In genomic region chr4:83580157-83580556, GRCm38 (mm10) we compare ENCODE assay signal across 13 mouse cellular contexts. TPM values are rescaled to one million over a fixed set of nuclear protein-coding genes. Genes with fewer than 3 reads are reported as not detected.
DNase-seq lines count a peak whose midpoint lies in the region; ATAC-seq and TF ChIP-seq lines count a peak whose summit lies in the region.
"Had no signal": no experiment of that assay in that cellular context is flagged by ENCODE, and none has a peak within 500 bp of the region (broad histone marks: within the 10 kb centered on the region; RNA-seq: fewer than 3 reads in every experiment).

No protein-coding gene starts in this region.

- H3K27me3 ChIP-seq in kidney, postnatal 0 days (ENCODE audit: insufficient read depth, low read length), result no peaks in the 10 kb centered on the region
- H3K27me3 ChIP-seq in CH12.LX (replicated peaks), result no peaks in the 10 kb centered on the region
- H3K27me3 ChIP-seq in midbrain, embryonic 15.5 days (replicated peaks), result no peaks in the 10 kb centered on the region
- H3K27me3 ChIP-seq: limb, embryonic 15.5 days; stomach, embryonic 15.5 days had no signal

- peak; percentile 56 for DNase-seq in embryo, embryonic 10.5 days (ENCODE audit: low spot score)
- no peak for DNase-seq in embryo, embryonic 9.5 days (ENCODE audit: extremely low spot score)
- DNase-seq in kidney, postnatal 0 days (ENCODE audit: low spot score), result peak; percentile 72
- no peak for DNase-seq in kidney, postnatal 4 days
- DNase-seq in CH12.LX (ENCODE audit: extremely low read depth), result peak; percentile 17
- no peak for DNase-seq in cerebellum, adult 11-12 months
- DNase-seq: B cell, adult 2 months; heart, adult 18-20 months had no signal

- in situ Hi-C loops in CH12.LX (cut with MboI; ENCODE audit: low pct_ligation_motif_present, low pct_unique_long_range_greater_than_20kb, low sequenced_read_pairs), result no loop called here

- dilution Hi-C loops in CH12.LX (cut with MboI; ENCODE audit: extremely low pct_ligation_motif_present, extremely low pct_unique_long_range_greater_than_20kb, low sequenced_read_pairs), result no loop called here

- TF ChIP-seq RAD21 in CH12.LX (IDR thresholded peaks at IDR 0.05; ENCODE audit: low read depth, low read length), result peak; percentile 67

- H3K9ac ChIP-seq in kidney, postnatal 0 days (ENCODE audit: low read depth, low read length), result no peak overlapping the region
- no peak overlapping the region for H3K9ac ChIP-seq in CH12.LX (ENCODE audit: insufficient read depth, low read depth)
- no peak overlapping the region for H3K9ac ChIP-seq in midbrain, embryonic 15.5 days
- H3K9ac ChIP-seq: limb, embryonic 15.5 days; stomach, embryonic 15.5 days had no signal

- ATAC-seq in kidney, postnatal 0 days (replicated peaks; ENCODE audit: low FRiP score, low read depth), result no peak
- 0 out of 2 replicates have a peak, but pooled peaks have one; percentile 50 for ATAC-seq in midbrain, embryonic 15.5 days (replicated peaks)
- no peak for ATAC-seq in megakaryocyte-erythroid progenitor cell, adult 5-6 weeks (replicated peaks; ENCODE audit: low FRiP score, low TSS enrichment, poor library complexity, severe bottlenecking)
- ATAC-seq: inflammation-experienced regulatory T-cells, adult 6 months had no signal

- no peak for TF ChIP-seq POLR2A in CH12.LX (IDR thresholded peaks at IDR 0.05; ENCODE audit: low read depth, low read length)

- no peaks in the 10 kb centered on the region for H3K4me1 ChIP-seq in kidney, postnatal 0 days (replicated peaks; ENCODE audit: insufficient read depth, low read length)
- no peaks in the 10 kb centered on the region for H3K4me1 ChIP-seq in CH12.LX (ENCODE audit: control insufficient read depth in 1 of 2, insufficient read depth in 2 of 2)
- H3K4me1 ChIP-seq in midbrain, embryonic 15.5 days, result no peaks in the 10 kb centered on the region
- H3K4me1 ChIP-seq: limb, embryonic 15.5 days; stomach, embryonic 15.5 days had no signal

- no peak for TF ChIP-seq EP300 in CH12.LX (IDR thresholded peaks at IDR 0.05; ENCODE audit: low read length)

- no peaks in the 10 kb centered on the region for H3K79me2 ChIP-seq in CH12.LX (replicated peaks; ENCODE audit: control insufficient read depth, extremely low read depth, insufficient read depth, poor library complexity, severe bottlenecking)

- WGBS in kidney, postnatal 0 days, result 12% methylated on average over 1 of the region's 1 CpGs
- WGBS in midbrain, embryonic 15.5 days, result 34% methylated on average over 1 of the region's 1 CpGs

- H3K4me3 ChIP-seq in kidney, postnatal 0 days (replicated peaks; ENCODE audit: low read depth, low read length), result no peak overlapping the region
- H3K4me3 ChIP-seq in CH12.LX (replicated peaks in 1 of 3; ENCODE audit: low read depth in 2 of 3, low read length in 2 of 3, poor library complexity in 1 of 3), result no peak overlapping the region
- H3K4me3 ChIP-seq in midbrain, embryonic 15.5 days, result no peak overlapping the region
- H3K4me3 ChIP-seq: limb, embryonic 15.5 days; stomach, embryonic 15.5 days had no signal

- TF ChIP-seq CTCF in kidney, postnatal 0 days (IDR thresholded peaks at IDR 0.05; ENCODE audit: low read depth), result peak; percentile 63
- TF ChIP-seq CTCF in CH12.LX (conservative IDR thresholded peaks at IDR 0.05 in 1 of 2, IDR thresholded peaks at IDR 0.05 in 1 of 2; ENCODE audit: low read depth in 2 of 2, low read length in 2 of 2), result peak in 1 of 2 experiments; percentile 64; a peak in 2 of 4 replicates

- no peak overlapping the region for H3K4me2 ChIP-seq in kidney, postnatal 0 days (ENCODE audit: low read length)
- H3K4me2 ChIP-seq in CH12.LX (ENCODE audit: insufficient read depth, low read depth, poor library complexity, severe bottlenecking), result no peak overlapping the region
- H3K4me2 ChIP-seq in midbrain, embryonic 15.5 days, result no peak overlapping the region
- H3K4me2 ChIP-seq: limb, embryonic 15.5 days; stomach, embryonic 15.5 days had no signal

- H3K27ac ChIP-seq in kidney, postnatal 0 days, result no peak overlapping the region
- no peak overlapping the region for H3K27ac ChIP-seq in CH12.LX (ENCODE audit: insufficient read depth, low read depth)
- H3K27ac ChIP-seq in midbrain, embryonic 15.5 days, result no peak overlapping the region
- H3K27ac ChIP-seq: limb, embryonic 15.5 days; stomach, embryonic 15.5 days had no signal

- H3K36me3 ChIP-seq in kidney, postnatal 0 days (ENCODE audit: insufficient read depth, low read length), result no peaks in the 10 kb centered on the region
- H3K36me3 ChIP-seq in CH12.LX (replicated peaks in 1 of 2; ENCODE audit: control insufficient read depth in 1 of 2, insufficient read depth in 1 of 2, low read length in 1 of 2), result no peaks in the 10 kb centered on the region
- no peaks in the 10 kb centered on the region for H3K36me3 ChIP-seq in midbrain, embryonic 15.5 days (replicated peaks)
- H3K36me3 ChIP-seq: limb, embryonic 15.5 days; stomach, embryonic 15.5 days had no signal

- no peaks in the 10 kb centered on the region for H3K9me3 ChIP-seq in kidney, postnatal 0 days (replicated peaks; ENCODE audit: low read length)
- no peaks in the 10 kb centered on the region for H3K9me3 ChIP-seq in CH12.LX (replicated peaks; ENCODE audit: low read length)
- H3K9me3 ChIP-seq in midbrain, embryonic 15.5 days, result no peaks in the 10 kb centered on the region
- H3K9me3 ChIP-seq: limb, embryonic 15.5 days; stomach, embryonic 15.5 days had no signal

TF ChIP-seq in CH12.LX, 34 proteins besides CTCF, POLR2A, EP300 and RAD21:
- TF ChIP-seq MYC (IDR thresholded peaks at IDR 0.05; ENCODE audit: low read depth, low read length), result no peak
- TF ChIP-seq SMC3 (IDR thresholded peaks at IDR 0.05; ENCODE audit: low read depth, low read length), result peak; percentile 19; the same call in 1 of the 2 replicates
TF ChIP-seq in CH12.LX: peak in this region for 1.

RNA-seq across cellular contexts. Expression of gene Ccdc171, which starts 54.8 kb away (rescaled TPM):
- polyA plus RNA-seq in kidney, postnatal 0 days (2015; fragmentation: Nextera tagmentation; extraction: Ambion mirVana), result 2.4 and 2.5 TPM in 2 replicates
- 1.1 and 1.5 TPM in 2 replicates for total RNA-seq in CH12.LX (2012; rRNA removed)
- 0.93 and 1.4 TPM in 2 replicates for total RNA-seq in CH12.LX (2014; rRNA removed)
- polyA plus RNA-seq in CH12.LX (2012; ENCODE audit: insufficient read length, low read depth), result 2.2 and 2.3 TPM in 2 replicates
- 3.9 and 4.2 TPM in 2 replicates for polyA plus RNA-seq in midbrain, embryonic 15.5 days (2015; fragmentation: Nextera tagmentation; extraction: Ambion mirVana)
- total RNA-seq in megakaryocyte-erythroid progenitor cell, adult 5-6 weeks (2014; fragmentation: Nextera tagmentation), result 24.1 and 27.3 TPM in 2 replicates
- 22.4 and 28.7 TPM in 2 replicates for total RNA-seq in megakaryocyte-erythroid progenitor cell, adult 5-6 weeks (2017)

Comparison
In these comparisons a context has a peak if more than half of its experiments do, and no peak if none do; other contexts are left out.
1. DNase-seq: peak in embryo, embryonic 10.5 days (single experiment), kidney, postnatal 0 days (single experiment) and CH12.LX (single experiment); none in embryo, embryonic 9.5 days (single experiment), kidney, postnatal 4 days (0 of 2) and cerebellum, adult 11-12 months (single experiment).